Mouse (Mus musculus) heart, postnatal 14 days (tissue): Measurements from ENCODE around the gene Mertk. TPM values are rescaled to one million over a fixed set of nuclear protein-coding genes. Genes with fewer than 3 reads are reported as not detected.
A peak's percentile ranks its signal among the peaks of the same experiment; 100 is the strongest.

Source experiments
- DNase-seq, 2 experiments: peaks; one replicate each; pipeline ENCODE4 v3.0.0; 2021 to 2022
- intact Hi-C: fragments of 180-260 bp; cut with DNase I; formaldehyde crosslinking; loops from one replicate; pipeline ENCODE4 v1.15.1; 2025
- total RNA-seq, 2 experiments: library from RNA; stranded (reverse); gene quantifications; 2 replicates each; pipeline ENCODE4 v1.2.3; 2021

The Mertk gene
- total RNA-seq, 2 experiments from 2014 or later = 6.5 to 8.0 TPM

DNA sequence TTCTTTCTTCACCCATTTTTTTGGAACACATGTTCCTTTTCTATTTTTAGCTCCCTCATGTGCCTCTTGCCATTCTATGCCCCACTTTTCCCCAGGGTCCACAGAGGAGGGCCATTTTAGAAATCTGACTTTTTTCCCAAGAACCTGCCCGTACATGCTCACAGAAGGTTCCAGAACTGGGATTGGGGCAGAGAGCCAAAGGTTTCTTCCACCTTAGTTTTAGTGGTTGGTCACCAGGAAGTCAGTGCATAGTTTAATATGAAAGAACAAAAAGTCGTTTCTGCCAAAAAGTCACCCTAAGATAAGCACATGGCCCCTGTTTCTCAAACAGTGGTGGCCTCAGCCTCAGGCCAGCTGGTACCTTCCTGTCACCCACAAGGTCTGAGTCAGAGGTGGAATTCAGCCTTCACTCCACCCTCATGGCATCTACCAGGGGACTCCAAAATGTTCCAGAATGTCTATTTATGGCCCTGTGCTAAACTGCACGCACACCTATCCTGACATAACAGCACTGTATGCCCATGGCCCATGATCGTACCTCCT is 56.5 kb downstream of the Mertk start:
- no peak for DNase-seq
- intact Hi-C loops = no loop called here

DNA sequence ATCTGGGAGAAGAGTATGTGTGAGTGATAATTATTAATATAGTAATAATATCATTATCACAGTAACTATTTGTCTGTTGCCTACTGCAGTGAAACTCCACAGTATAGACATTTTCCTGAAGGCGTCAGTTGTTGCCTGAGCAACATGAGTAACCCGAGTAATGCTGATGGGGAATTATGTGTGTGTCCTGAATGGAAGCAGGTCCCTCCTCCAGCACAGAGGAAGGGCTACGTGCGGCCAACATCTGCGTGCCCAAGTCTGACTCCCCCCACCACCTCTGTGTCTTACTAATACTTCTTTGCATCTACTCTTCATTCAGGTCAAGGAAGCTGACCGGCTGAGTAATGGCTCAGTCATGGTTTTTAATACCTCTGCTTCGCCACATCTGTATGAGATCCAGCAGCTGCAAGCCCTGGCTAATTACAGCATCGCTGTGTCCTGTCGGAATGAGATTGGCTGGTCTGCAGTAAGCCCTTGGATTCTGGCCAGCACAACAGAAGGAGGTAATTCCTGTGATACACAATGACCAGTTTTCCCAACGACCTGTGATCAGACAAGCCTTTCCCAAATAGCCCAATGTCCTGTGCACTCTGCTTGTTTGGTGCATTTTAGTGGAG is 60.1 kb downstream of the Mertk start:
- DNase-seq = peak; percentile 52 to 56
- intact Hi-C loops = no loop called here

DNA sequence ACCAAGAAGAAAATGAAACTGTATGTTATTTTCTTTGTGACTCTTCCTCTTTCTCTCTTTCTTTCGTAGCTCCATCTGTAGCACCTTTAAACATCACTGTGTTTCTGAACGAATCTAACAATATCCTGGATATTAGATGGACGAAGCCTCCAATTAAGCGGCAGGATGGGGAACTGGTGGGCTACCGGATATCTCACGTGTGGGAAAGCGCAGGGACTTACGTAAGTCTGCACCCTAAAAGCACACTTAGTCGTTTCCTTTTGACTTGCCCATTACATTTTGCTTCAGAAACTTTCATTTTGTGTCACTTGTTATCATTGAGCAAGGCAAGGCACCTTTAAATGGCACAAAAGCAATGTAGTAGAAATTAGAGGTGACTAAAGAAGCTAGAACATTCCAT is 63.3 kb downstream of the Mertk start:
- intact Hi-C loops = no loop called here

DNA sequence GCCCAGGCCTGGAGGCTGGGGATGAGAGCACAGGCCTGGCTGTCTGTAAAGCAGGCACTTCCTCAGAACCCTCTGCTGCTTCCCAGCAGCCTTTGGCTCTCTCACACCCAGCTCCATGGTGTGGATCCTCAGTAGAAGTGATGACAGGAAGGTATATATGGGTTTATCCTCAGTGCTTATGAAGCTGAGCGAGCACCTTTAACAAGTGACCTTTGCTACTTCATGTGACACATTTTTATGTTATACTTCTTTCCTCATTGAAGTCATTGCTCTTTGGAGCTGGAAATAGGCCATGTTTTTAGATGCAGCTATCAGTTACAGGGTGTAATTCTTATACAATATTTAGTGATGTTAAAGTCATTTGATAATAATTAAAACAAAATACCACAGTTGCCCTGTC is 67.0 kb downstream of the Mertk start:
- intact Hi-C loops = no loop called here

More for the DNA sequence above, 63.3 kb downstream of the Mertk start:
- DNase-seq = no peak

DNA sequence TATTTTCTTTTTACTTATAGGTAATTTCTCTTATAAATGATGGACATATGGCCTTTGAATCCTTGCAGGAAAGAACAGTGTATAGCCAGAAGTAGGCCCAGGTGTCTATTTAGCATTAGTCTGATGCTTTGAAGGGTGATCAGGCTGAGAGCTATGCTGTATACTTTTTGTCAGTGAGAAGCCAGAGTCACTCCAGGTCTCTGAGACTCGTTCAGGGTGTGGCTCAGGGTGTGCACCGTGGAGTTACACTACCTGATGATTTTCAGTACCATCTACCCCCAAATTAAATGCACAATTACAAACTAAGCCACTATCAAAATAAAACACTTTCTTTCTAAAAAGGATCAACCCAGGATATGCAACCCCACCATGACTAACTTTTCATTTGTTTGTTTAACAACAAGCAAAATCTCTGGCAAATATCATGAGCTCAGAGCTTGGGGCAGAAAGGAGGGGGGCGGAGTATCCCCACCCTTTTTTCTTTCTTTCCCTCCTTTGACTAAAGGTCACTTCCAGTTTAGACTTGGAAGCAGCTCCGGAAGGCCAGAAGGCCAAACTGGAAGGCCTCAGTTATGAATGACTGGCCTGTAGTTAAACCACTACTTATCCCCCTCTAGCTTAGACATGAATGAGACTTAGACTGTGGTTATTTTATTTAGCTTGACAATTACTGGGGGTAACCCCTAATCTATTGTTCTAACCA is 69.9 kb downstream of the Mertk start:
- intact Hi-C loops = no loop called here
- DNase-seq = no peak

More for the DNA sequence above, 67.0 kb downstream of the Mertk start:
- no peak for DNase-seq

DNA sequence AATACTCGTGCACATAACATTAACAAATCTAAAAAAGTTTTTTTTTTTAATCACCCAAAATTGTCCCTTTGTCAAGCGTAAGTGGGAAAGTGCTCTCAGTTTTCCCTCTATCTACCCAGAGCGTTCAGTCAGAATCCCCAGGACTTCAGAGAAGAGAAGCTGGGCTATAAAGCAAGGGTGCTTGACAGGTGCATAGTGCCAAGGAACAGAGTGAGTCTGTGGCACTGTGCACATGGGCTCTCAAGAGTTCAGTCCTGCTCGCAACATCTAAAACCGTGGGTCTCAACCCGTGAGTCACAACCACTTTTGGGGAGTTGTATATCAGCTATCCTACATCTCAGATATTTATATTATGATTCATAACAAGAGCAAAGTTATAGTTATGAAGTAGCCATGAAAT is 71.8 kb downstream of the Mertk start:
- intact Hi-C loops = no loop called here

DNA sequence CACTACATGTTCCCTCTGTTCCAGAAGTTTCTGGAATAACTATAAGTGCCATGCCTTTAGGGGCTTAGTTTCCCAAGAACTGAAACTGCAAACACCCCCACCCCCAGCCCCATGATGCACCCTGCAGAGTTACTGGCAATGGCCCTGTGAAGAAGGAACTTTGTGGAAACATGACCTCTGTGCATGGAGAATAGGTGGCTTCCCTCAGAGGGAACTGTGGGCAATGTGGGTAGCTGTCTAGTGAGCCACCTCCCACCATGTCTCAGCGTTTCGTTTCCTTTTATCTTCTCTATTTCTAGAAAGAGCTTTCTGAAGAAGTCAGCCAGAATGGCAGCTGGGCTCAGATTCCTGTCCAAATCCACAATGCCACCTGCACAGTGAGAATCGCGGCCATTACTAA is 72.3 kb downstream of the Mertk start:
- intact Hi-C loops = no loop called here
- DNase-seq = no peak

More for the DNA sequence above, 71.8 kb downstream of the Mertk start:
- DNase-seq = no peak

DNA sequence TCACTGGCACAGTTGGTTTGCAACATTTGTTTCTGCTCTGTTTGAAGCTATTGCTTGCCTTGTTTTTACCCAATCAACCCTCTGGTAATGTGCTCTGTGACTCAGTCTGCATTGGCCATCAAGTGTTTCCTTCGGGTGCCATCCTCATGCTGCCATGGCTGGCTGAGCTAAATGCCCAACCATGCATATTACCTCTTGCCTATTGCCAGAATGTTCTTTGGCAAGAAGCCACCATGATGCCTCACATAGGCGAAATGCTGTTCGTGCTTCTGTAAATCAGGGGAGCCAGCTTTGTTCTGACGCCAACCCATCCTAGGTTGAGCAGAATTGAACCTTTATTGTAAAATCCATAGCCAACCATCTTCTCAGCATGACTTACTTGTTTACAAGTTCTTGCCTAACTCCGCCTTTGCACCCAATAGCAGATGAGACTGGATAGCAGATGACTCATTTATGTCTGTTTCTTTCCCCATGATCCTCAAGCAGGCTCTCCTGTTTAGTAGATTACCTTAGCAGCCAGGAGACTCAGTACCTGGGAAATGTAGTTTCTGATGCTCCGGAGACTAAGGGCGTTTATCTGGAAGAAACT is 73.1 kb downstream of the Mertk start:
- intact Hi-C loops = no loop called here
- no peak for DNase-seq

DNA sequence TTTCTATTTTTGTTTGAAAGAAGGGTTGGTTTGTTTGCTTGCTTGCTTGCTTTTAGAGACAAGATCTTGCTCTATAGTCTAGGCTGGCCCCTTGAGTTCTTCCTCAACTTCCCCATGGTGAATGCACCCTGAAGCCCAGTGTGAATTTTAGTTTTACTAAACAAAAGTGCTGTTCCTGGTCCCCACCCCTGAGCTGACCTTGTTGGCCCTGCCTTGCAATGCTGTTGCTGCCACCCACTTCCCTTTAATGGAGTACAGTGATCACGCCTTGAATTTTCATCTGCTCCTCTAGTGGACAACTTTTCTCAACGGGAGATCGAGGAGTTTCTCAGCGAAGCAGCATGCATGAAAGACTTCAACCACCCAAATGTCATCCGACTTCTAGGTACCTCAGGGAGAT is 83.5 kb downstream of the Mertk start:
- no peak for DNase-seq
- intact Hi-C loops = no loop called here

DNA sequence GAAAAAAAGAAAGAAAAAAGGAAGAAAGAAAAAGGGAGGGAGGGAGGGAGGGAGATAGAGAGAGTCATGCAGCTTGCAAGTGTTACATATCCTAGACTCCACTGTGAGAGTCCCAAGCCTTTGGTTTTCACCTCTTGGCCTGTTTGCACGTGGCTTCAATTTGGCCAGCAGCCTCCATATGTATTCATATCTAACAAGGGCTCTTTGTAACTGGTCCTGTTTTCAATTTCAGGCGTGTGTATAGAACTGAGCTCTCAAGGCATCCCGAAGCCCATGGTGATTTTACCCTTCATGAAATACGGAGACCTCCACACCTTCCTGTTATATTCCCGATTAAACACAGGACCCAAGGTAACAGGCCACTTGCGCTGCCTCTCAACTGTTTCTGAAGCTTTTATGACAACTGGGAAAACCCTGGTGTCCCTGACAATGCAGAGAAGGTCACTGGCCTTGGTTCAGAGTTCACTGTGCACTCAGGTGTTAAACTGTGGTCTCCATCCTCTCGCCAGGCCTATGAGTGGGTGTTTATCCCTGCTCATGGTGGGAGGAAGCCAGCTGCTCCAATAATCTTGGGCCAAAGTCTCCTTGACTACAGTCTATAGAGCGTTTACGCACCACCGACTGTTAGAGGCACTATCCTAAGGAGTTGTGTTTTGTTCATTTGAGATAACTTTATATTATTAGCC is 85.0 kb downstream of the Mertk start:
- no peak for DNase-seq
- intact Hi-C loops = no loop called here

DNA sequence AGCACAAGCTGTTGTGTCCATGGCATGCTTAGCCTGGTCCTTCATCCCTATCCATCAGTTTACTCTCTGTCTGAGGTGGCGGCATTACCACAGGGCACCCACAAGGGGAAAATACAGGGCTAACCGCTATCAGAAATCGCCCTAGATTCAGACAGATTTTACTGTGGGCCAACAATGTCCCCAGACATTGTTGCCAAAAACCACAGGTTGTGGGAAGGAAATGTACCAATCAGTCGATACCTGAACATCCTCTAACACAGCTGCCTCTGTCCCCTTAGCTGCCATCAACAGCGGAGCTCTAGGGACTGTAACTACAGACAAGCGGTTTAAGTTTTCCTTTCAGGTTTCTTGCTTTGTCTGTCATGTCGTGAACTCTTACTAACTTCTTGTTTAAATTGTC is 86.1 kb downstream of the Mertk start:
- intact Hi-C loops = no loop called here
- DNase-seq = no peak

DNA sequence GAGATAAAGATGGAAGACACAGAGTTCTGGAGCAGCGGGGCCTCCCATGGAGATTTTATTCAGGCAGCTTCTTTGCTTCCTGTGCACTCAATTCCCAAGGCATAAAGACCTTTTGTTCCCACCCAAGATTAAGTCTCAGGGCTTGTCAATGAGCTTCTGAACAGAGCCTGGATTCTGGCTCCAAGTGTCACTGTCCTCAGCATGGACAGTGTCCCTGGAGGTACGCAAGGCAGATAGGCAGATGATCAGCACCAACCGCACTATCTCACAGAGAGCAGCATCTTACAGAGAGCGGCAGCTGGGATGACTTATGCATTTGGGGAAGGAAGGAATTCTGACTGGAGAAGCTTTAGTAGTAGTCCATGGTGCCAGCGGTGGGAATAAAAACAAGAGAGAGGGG is 87.6 kb downstream of the Mertk start:
- intact Hi-C loops = no loop called here
- no peak for DNase-seq

DNA sequence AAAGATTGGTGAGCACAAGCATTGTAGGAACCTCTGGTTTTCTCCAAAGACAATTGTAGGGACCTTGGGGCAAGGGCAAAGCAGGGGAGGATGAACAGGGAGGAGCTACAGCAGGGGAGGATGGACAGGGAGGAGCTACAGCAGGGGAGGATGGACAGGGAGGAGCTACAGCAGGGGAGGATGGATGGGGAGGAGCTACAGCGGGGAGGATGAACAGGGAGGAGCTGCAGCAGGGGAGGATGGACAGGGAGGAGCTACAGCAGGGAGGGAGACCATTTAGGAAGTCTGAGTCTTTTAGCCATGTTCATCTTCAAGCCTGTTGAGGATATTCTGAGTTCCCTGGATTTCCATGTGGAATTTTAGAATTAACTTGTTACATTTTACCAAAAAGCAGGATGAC is 88.0 kb downstream of the Mertk start:
- no peak for DNase-seq
- intact Hi-C loops = no loop called here

DNA sequence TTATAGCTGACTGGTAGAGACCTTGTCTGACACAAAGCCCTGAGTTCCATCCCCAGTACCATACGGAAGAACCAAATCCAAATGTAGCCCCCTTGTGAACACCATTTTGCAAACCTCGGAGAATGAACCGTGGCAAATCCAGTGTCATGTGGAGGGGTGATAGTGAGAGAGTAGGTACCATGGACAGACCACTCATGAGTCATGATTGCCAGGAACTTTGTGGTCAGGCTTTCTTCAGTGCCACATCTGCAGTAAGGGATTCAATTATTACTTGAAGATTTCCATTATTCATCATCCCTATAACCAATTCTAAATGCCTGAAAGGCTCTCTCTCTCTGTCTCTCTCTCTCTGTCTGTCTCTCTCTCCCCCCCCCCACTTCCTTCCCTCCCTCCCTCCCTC is 89.0 kb downstream of the Mertk start:
- DNase-seq = no peak
- intact Hi-C loops = no loop called here

DNA sequence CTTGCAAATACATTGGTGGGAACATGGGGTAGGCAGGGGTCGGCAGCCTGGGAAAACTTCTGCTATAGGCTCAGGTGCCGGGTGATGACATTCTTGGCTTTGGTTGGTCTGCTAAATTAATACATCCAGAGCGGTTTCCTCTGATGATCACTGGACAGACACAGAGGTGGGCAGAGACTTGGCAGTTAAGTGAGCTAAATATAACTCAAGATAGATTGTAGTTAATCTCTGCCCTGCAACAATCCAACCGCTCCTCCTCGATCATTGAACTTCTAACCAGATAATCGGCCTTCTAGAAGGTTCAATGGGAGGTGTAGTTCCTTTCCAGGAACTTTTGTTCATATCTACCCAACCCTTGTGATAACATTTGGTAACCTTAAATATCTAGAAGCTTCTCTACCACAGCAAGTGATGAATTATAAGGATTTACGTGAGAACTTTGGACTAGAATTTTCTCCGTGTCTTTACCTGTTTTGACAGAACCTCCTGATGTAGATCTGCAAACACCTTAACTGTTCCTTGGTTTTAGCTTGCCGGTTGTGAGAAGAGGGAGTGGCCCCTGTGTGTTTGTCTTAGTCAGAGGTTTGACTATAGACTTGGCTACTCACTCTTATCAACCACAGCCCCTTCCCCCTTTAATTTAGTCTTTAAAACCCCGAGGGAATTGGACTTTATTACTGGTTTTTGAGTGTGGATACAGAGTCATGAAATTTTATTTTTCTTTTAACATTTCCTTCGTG is 92.3 kb downstream of the Mertk start:
- no peak for DNase-seq
- intact Hi-C loops = no loop called here

DNA sequence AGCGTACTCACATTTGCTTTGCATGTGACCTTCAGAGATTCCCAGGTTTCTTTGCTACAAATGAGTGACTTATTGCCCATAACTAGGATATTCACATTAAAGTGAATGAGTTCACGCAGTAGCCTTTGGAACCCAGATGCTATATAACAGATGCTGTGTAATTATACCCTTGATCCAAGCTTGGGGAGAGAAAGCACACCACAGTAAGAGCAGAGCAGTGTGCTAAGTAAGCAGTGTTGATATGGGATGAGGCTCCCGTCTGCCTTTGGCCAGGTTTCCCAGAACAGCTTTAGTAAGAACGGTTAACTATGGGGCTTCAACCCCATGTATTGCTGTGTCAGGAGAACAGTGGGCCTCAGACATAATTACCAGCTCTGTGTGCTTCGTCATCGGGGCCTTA is 95.2 kb downstream of the Mertk start:
- intact Hi-C loops = no loop called here
- DNase-seq = no peak

DNA sequence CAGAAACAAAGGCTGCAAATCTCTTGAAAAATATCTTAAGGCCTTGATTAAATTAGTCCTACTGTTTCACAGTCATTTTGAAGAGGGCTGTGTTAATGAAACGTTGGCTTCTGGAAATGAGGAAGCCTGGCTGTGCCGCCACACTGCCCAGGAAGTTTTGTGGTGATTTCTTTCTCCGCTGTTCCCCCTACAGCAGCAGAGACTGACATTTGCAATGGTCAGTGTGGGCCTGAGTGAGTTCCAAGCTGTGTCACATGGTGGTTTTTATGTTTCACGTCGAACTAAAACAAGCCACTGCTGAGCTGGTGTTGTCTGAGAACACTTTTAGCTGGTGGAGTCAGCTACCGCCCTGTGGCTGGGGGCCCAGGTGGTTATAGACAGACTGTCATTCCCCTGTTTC is 97.7 kb downstream of the Mertk start:
- intact Hi-C loops = no loop called here
- DNase-seq = no peak

DNA sequence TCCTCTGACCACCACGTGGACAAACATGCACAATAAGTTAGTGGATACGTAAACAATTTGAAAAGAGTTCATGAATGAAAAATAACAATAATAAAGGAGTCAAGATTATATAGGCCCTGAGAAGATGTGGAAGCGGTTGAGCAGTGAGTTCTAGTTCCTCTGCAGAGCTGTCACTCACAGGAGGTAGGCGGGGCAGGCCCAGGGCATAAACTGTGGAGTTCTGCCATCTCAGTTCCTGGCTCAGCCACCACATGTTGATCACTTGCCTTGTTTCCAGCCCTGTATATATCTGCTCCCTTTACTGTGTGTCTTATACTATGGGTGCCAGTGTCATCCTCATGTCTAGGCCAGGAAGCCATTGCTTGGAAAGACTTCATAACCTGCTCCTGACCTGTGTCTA is 104.7 kb downstream of the Mertk start:
- DNase-seq = no peak
- intact Hi-C loops = no loop called here

DNA sequence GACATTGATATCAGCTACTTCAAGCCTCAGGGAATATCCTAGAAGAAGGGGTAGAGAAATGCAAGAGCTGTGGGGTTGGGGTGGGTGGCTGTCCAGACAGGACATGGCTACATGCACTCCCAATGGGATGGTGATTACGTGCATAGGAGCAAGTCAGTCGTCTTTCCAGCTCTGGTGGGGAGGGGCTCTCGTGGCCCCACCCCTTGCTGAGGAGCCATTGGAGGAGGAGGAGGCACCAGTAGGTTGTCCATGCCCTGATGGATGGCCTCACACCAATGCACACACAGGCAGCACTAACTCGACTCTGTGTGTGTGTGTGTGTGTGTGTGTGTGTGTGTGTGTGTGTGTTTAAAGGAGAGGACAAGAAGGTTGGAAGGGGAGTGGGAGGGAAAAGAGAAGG is 106.6 kb downstream of the Mertk start:
- intact Hi-C loops = no loop called here
- no peak for DNase-seq

DNA sequence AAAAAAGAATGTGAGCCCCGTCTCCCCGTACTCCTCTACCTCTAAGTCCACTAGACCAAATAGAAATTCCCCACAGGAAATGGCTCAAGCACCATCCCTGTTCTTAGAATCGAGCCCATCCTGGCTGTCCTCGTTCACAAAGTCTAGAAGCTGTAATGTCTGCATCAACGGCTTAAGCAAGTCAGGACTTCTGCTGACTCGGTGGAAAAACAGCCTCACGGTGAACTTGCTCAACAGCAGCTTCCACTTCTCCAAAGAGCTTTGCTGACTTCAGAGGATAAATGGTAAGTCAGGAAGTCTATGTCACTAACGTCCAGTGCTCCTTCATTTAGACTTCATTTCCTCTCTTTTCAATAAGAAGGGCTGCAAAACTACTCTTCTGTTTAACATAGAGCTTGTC is 107.8 kb downstream of the Mertk start:
- intact Hi-C loops = no loop called here
- DNase-seq = peak in 1 of 2 experiments; percentile 22

DNA sequence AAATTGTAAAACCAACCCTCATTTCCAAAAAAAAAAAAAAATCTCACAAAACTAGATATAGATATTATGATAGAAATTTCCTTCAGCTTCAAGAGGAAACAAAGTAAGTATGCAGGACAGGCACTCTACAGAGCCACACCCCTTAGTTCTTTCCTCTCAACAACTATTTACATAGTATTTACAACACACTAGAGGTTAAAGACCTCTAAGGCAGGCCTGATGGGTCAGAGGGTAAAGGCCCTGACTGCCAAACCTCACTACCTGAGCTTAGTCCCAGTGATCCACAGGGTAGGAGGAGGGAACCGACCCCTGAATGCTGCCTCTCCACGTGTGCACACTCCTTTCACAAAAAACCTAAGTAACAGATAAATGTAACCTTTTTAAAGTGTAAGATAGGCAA is 114.0 kb downstream of the Mertk start:
- intact Hi-C loops = no loop called here
- DNase-seq = no peak
